Mouse (Mus musculus): ENCODE data around the gene Ccdc157. TPM values are rescaled to one million over a fixed set of nuclear protein-coding genes. Genes with fewer than 3 reads are reported as not detected.
"Not testable (repeated sequence)": the region's sequence is repeated elsewhere in the genome, so short reads cannot be mapped to it uniquely, and the experiment has no call there.

Ccdc157 gene
- polyA plus RNA-seq, 1 experiment: 15.1 TPM

- no peak for DNase-seq (ENCODE audit: low read depth)
- no peak for TF ChIP-seq POLR2A (IDR thresholded peaks at IDR 0.05; ENCODE audit: borderline replicate concordance, extremely low read depth, insufficient read depth, insufficient read length, poor library complexity, severe bottlenecking)
- TF ChIP-seq CTCF (IDR thresholded peaks at IDR 0.05; ENCODE audit: borderline replicate concordance, extremely low read depth, insufficient read depth, insufficient read length): no peak
Measured at GRCm38 (mm10) chr11:4122742-4123579, 37.1 kb downstream of the Ccdc157 start, which contains the start of gene Sec14l2. TSS of gene Sec14l2 (minus strand) at chr11:4123415.

GRCm38 (mm10) chr11:4122226-4122625 is 37.9 kb downstream of the Ccdc157 start:
- TF ChIP-seq CTCF (IDR thresholded peaks at IDR 0.05; ENCODE audit: borderline replicate concordance, extremely low read depth, insufficient read depth, insufficient read length): no peak
- no peak for TF ChIP-seq POLR2A (IDR thresholded peaks at IDR 0.05; ENCODE audit: borderline replicate concordance, extremely low read depth, insufficient read depth, insufficient read length, poor library complexity, severe bottlenecking)
- no peak for DNase-seq (ENCODE audit: low read depth)

- TF ChIP-seq CTCF (IDR thresholded peaks at IDR 0.05; ENCODE audit: borderline replicate concordance, extremely low read depth, insufficient read depth, insufficient read length): no peak
- TF ChIP-seq POLR2A (IDR thresholded peaks at IDR 0.05; ENCODE audit: borderline replicate concordance, extremely low read depth, insufficient read depth, insufficient read length, poor library complexity, severe bottlenecking): no peak
- DNase-seq (ENCODE audit: low read depth): no peak
Measured at GRCm38 (mm10) chr11:4121691-4122090, 38.4 kb downstream of the Ccdc157 start.

- TF ChIP-seq CTCF (IDR thresholded peaks at IDR 0.05; ENCODE audit: borderline replicate concordance, extremely low read depth, insufficient read depth, insufficient read length) (no peak), POLR2A (IDR thresholded peaks at IDR 0.05; ENCODE audit: borderline replicate concordance, extremely low read depth, insufficient read depth, insufficient read length, poor library complexity, severe bottlenecking) (no peak)
- DNase-seq (ENCODE audit: low read depth): no peak
Measured at GRCm38 (mm10) chr11:4119635-4120034, 40.5 kb downstream of the Ccdc157 start.

- DNase-seq (ENCODE audit: low read depth): peak; percentile 81
- TF ChIP-seq CTCF (IDR thresholded peaks at IDR 0.05; ENCODE audit: borderline replicate concordance, extremely low read depth, insufficient read depth, insufficient read length) (no peak), POLR2A (IDR thresholded peaks at IDR 0.05; ENCODE audit: borderline replicate concordance, extremely low read depth, insufficient read depth, insufficient read length, poor library complexity, severe bottlenecking) (peak; percentile 22; the same call in 1 of the 2 replicates)
Measured at GRCm38 (mm10) chr11:4118081-4118921, 41.8 kb downstream of the Ccdc157 start.

- TF ChIP-seq CTCF (IDR thresholded peaks at IDR 0.05; ENCODE audit: borderline replicate concordance, extremely low read depth, insufficient read depth, insufficient read length) (peak; percentile 27; the same call in 1 of the 2 replicates), POLR2A (IDR thresholded peaks at IDR 0.05; ENCODE audit: borderline replicate concordance, extremely low read depth, insufficient read depth, insufficient read length, poor library complexity, severe bottlenecking) (no peak)
- peak; percentile 24 for DNase-seq (ENCODE audit: low read depth)
Measured at GRCm38 (mm10) chr11:4117372-4118071, 42.6 kb downstream of the Ccdc157 start.

- TF ChIP-seq POLR2A (IDR thresholded peaks at IDR 0.05; ENCODE audit: borderline replicate concordance, extremely low read depth, insufficient read depth, insufficient read length, poor library complexity, severe bottlenecking) (no peak), CTCF (IDR thresholded peaks at IDR 0.05; ENCODE audit: borderline replicate concordance, extremely low read depth, insufficient read depth, insufficient read length) (no peak)
- peak; percentile 32 for DNase-seq (ENCODE audit: low read depth)
Measured at GRCm38 (mm10) chr11:4116458-4117141, 43.5 kb downstream of the Ccdc157 start.

- TF ChIP-seq POLR2A (IDR thresholded peaks at IDR 0.05; ENCODE audit: borderline replicate concordance, extremely low read depth, insufficient read depth, insufficient read length, poor library complexity, severe bottlenecking): no peak
- TF ChIP-seq CTCF (IDR thresholded peaks at IDR 0.05; ENCODE audit: borderline replicate concordance, extremely low read depth, insufficient read depth, insufficient read length): no peak
- no peak for DNase-seq (ENCODE audit: low read depth)
Measured at GRCm38 (mm10) chr11:4115407-4115806, 44.7 kb downstream of the Ccdc157 start.

GRCm38 (mm10) chr11:4114541-4114940 is 45.6 kb downstream of the Ccdc157 start:
- DNase-seq (ENCODE audit: low read depth): not testable (repeated sequence)

- TF ChIP-seq POLR2A (IDR thresholded peaks at IDR 0.05; ENCODE audit: borderline replicate concordance, extremely low read depth, insufficient read depth, insufficient read length, poor library complexity, severe bottlenecking) (no peak), CTCF (IDR thresholded peaks at IDR 0.05; ENCODE audit: borderline replicate concordance, extremely low read depth, insufficient read depth, insufficient read length) (no peak)
- no peak for DNase-seq (ENCODE audit: low read depth)
Measured at GRCm38 (mm10) chr11:4113970-4114369, 46.1 kb downstream of the Ccdc157 start.

All from brain, embryonic 14.5 days (tissue).